Mouse (Mus musculus) erythroblast, embryonic 14.5 days (primary cell): ENCODE measurements around the gene Nrp1.

Experiments used
- GATA1 ChIP-seq: IDR thresholded peaks from 2 replicates; pipeline ENCODE4 v1.6.1; 2012; ENCODE audit warnings: low read length, inconsistent platforms, mixed read lengths
- TAL1 ChIP-seq: IDR thresholded peaks from 3 replicates; pipeline ENCODE4 v1.6.1; 2012; ENCODE audit warnings: low read length, inconsistent platforms, mixed read lengths

- TF ChIP-seq GATA1, result no peak
- no peak for TF ChIP-seq TAL1
Observed at GRCm38 (mm10) chr8:128472871-128473270, 114.5 kb downstream of the Nrp1 start.
